Mouse (Mus musculus) left cerebral cortex, postnatal 14 days (tissue): ENCODE measurements around the gene Kcnd2. TPM values are rescaled to one million over a fixed set of nuclear protein-coding genes. Genes with fewer than 3 reads are reported as not detected.

Experiments
- DNase-seq, 2 experiments: peaks; one replicate each; pipeline ENCODE4 v3.0.0; 2021 to 2022; ENCODE audit warnings: low spot score in 2 of 2, mixed read lengths in 1 of 2
- intact Hi-C: fragments of 180-260 bp; cut with DNase I; formaldehyde crosslinking; loops from one replicate; pipeline ENCODE4 v1.15.1; 2025
- total RNA-seq, 2 experiments: library from RNA; stranded (reverse); gene quantifications; 2 replicates each; pipeline ENCODE4 v1.2.3; 2021

The Kcnd2 gene
- total RNA-seq, 2 experiments from 2014 or later, result 72.0 to 73.2 TPM

- no peak for DNase-seq
- intact Hi-C loops, result no loop called here
Observed at GRCm38 (mm10) chr6:21609381-21610059, 394.2 kb downstream of the Kcnd2 start.

GRCm38 (mm10) chr6:21629989-21630388, 414.7 kb downstream of the Kcnd2 start:
- no peak for DNase-seq
- intact Hi-C loops, result no loop called here

GRCm38 (mm10) chr6:21655681-21656080, 440.4 kb downstream of the Kcnd2 start:
- intact Hi-C loops, result no loop called here
- DNase-seq, result peak in 1 of 2 experiments; percentile 6

- no peak for DNase-seq
- intact Hi-C loops, result no loop called here
Observed at GRCm38 (mm10) chr6:21664135-21664534, 448.8 kb downstream of the Kcnd2 start.

GRCm38 (mm10) chr6:21664638-21665037, 449.3 kb downstream of the Kcnd2 start:
- no peak for DNase-seq
- intact Hi-C loops, result no loop called here

- no peak for DNase-seq
- intact Hi-C loops, result no loop called here
Observed at GRCm38 (mm10) chr6:21684252-21684651, 468.9 kb downstream of the Kcnd2 start.

GRCm38 (mm10) chr6:21686388-21686787, 471.1 kb downstream of the Kcnd2 start:
- intact Hi-C loops, result no loop called here
- no peak for DNase-seq

GRCm38 (mm10) chr6:21692861-21693350, 477.6 kb downstream of the Kcnd2 start:
- no peak for DNase-seq
- intact Hi-C loops, result no loop called here

- intact Hi-C loops, result no loop called here
- DNase-seq, result no peak
Observed at GRCm38 (mm10) chr6:21697641-21698040, 482.3 kb downstream of the Kcnd2 start.

- no peak for DNase-seq
- intact Hi-C loops, result no loop called here
Observed at GRCm38 (mm10) chr6:21701131-21701530, 485.8 kb downstream of the Kcnd2 start.

- peak; percentile 36 to 43 for DNase-seq
- intact Hi-C loops, result loop anchor here (5.0 kb wide), 1 partner anchor 492 kb away; the partner anchor contains the start of gene Kcnd2
Observed at GRCm38 (mm10) chr6:21709228-21709627, 493.9 kb downstream of the Kcnd2 start.

GRCm38 (mm10) chr6:21719121-21719520, 503.8 kb downstream of the Kcnd2 start:
- intact Hi-C loops, result loop anchor here (10.0 kb wide), 1 partner anchor 884 kb away; no protein-coding TSS in a partner anchor
- DNase-seq, result no peak

GRCm38 (mm10) chr6:21722238-21722637, 506.9 kb downstream of the Kcnd2 start:
- DNase-seq, result no peak
- intact Hi-C loops, result no loop called here

- intact Hi-C loops, result no loop called here
- no peak for DNase-seq
Observed at GRCm38 (mm10) chr6:21740606-21741005, 525.3 kb downstream of the Kcnd2 start.

GRCm38 (mm10) chr6:21744615-21745266, 529.4 kb downstream of the Kcnd2 start:
- no peak for DNase-seq
- intact Hi-C loops, result no loop called here

- no peak for DNase-seq
- intact Hi-C loops, result no loop called here
Observed at GRCm38 (mm10) chr6:21747536-21747935, 532.2 kb downstream of the Kcnd2 start.

GRCm38 (mm10) chr6:21767787-21768221, 552.5 kb downstream of the Kcnd2 start:
- intact Hi-C loops, result no loop called here

GRCm38 (mm10) chr6:21768745-21769446, 553.6 kb downstream of the Kcnd2 start:
- no peak for DNase-seq
- intact Hi-C loops, result no loop called here

More at GRCm38 (mm10) chr6:21767787-21768221, 552.5 kb downstream of the Kcnd2 start:
- DNase-seq, result peak; percentile 25 to 31

GRCm38 (mm10) chr6:21769447-21769809, 554.1 kb downstream of the Kcnd2 start:
- intact Hi-C loops, result no loop called here
- DNase-seq, result no peak
